Mouse (Mus musculus) kidney, adult 11 months (tissue): Measurements from ENCODE around the gene A430033K04Rik.

Experiments used
- DNase-seq: peaks from one replicate; pipeline ENCODE4 v3.0.0; 2022

Gene A430033K04Rik

DNA sequence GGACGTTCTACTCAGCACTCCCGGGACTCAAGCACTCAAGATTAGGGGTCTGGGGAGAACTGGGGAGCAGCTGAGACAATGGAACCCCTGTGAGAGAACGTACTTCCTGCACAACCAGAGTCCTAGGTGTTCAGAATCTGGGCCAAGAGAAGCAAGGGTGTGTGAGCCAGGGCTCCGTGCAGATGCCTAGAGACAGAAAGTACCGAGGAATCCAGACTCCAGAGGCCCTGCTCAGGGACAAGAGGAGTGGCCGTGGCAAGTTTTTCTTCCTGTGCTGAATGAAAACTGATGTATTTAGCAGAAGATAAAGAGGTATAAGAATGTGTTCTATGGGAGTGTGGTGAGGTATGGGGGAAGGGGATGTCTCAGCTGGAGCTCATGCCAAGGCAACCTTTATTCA is 74.8 kb downstream of the A430033K04Rik start:
- no peak for DNase-seq
